Mouse (Mus musculus): ENCODE measurements around the gene Pacsin3.

The Pacsin3 gene

GRCm38 (mm10) chr2:91306589-91306988 is 50.8 kb downstream of the Pacsin3 start:
- no peak for DNase-seq

DNA sequence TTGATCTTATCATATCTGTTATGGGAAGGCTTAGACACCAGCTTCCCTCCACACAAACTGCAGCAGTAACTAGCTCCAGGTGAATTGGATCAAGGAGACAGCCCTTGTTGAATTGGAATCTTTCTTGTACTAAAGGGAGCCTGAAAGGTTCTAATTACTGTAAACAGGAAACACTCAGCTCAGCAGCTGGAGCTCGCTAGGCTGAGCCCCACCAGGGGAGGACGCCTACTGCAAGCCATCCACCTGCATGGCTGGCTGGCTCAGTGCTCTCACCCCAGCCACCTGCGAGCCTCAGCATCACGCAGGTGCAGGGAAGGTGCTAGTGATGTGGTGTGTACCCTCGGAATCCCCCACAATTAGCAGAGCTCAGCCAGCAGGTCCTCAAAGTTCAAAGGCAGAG is 52.9 kb downstream of the Pacsin3 start:
- no peak for DNase-seq

- DNase-seq = no peak
These were observed 53.8 kb downstream of the Pacsin3 start for GRCm38 (mm10) chr2:91309546-91309945.

DNA sequence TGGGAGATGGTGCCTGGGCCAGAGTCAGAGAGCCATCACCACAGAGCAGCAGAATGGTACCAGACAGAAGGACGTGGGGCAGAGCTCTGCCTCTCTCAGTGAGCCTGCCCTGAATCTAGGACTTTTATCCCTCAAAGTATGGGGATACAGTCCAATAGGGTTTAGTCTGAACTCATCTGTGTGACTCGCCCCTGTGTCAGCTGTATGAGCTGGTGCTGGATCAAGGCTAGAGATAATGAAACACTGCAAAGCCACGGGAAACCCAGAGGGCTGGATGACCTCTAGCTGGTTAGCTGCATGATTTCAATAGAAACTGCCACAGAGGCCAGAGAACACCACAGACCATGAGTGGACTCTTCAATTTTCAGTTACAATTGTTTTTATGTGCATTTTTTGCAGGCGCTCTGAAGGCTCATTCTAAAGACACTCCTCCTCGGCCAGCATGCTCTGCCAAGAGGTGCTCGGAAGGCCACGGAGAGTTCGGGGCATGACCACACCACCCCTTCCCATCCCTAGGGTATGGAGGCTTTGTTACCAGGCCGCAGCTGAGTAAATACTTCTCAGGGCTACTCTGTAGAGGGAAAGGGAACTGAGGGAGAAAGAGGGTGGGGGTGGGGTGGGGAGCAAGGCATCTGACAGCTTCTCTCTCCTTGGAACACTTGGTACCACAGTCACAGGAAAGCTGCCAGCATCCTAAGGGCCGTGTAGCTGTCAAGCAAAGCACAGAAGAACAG is 57.0 kb downstream of the Pacsin3 start:
- DNase-seq = no peak

DNA sequence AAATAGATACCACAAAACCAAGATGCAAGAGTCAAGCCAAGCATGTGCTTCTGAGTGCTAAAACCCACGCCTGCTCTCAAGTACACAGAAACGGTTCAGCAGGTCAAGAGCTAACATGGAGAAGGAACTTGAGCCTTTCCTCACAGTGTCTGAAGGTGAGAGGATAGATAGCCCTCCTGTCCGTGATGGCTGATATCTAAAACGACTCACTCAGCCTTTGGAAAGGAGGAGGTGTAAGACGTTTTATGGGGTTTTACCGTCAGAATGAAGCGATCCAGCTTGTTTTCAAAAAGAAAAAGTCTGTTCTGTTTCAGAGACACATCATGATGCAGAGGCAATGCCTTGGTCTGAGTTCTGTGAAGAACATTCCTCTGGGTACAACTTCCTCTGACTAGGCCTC is 58.4 kb downstream of the Pacsin3 start:
- DNase-seq = no peak
